Mouse (Mus musculus): ENCODE data around the gene Tpst1. TPM values are rescaled to one million over a fixed set of nuclear protein-coding genes. Genes with fewer than 3 reads are reported as not detected.
A peak's percentile ranks its signal among the peaks of the same experiment; 100 is the strongest.

Tpst1 gene
- polyA plus RNA-seq, 1 experiment from 2014 or later: 48.1 TPM

- ATAC-seq (ENCODE audit: low read depth): no peak
- 81% methylated on average over 2 of the region's 2 CpGs for WGBS
- Histone ChIP-seq H3K9me3 (ENCODE audit: control insufficient read depth, low read length) (no peaks in the 10 kb centered on the region), H3K4me3 (ENCODE audit: low read depth, low read length) (no peak overlapping the region), H3K27ac (ENCODE audit: low read depth, low read length) (no peak overlapping the region), H3K4me1 (ENCODE audit: control insufficient read depth, insufficient read depth, low read length) (no peaks in the 10 kb centered on the region), H3K4me2 (ENCODE audit: low read depth, low read length) (no peak overlapping the region), H3K27me3 (ENCODE audit: control insufficient read depth, insufficient read depth, low read length) (no peaks in the 10 kb centered on the region), H3K9ac (replicated peaks; ENCODE audit: low read depth, low read length) (no peak overlapping the region), H3K36me3 (ENCODE audit: control insufficient read depth, insufficient read depth, low read length) (no peaks in the 10 kb centered on the region)
Measured at GRCm38 (mm10) chr5:130063760-130064159, 9.4 kb upstream of the Tpst1 start.

- H3K9ac ChIP-seq (replicated peaks; ENCODE audit: low read depth, low read length): no peak overlapping the region
- WGBS: 88% methylated on average over 1 of the region's 1 CpGs
- no peak overlapping the region for H3K27ac ChIP-seq (ENCODE audit: low read depth, low read length)
- no peaks in the 10 kb centered on the region for H3K4me1 ChIP-seq (ENCODE audit: control insufficient read depth, insufficient read depth, low read length)
- H3K9me3 ChIP-seq (ENCODE audit: control insufficient read depth, low read length): no peaks in the 10 kb centered on the region
- no peak overlapping the region for H3K4me2 ChIP-seq (ENCODE audit: low read depth, low read length)
- no peaks in the 10 kb centered on the region for H3K36me3 ChIP-seq (ENCODE audit: control insufficient read depth, insufficient read depth, low read length)
- no peak for ATAC-seq (ENCODE audit: low read depth)
- no peaks in the 10 kb centered on the region for H3K27me3 ChIP-seq (ENCODE audit: control insufficient read depth, insufficient read depth, low read length)
- H3K4me3 ChIP-seq (ENCODE audit: low read depth, low read length): no peak overlapping the region
Measured at GRCm38 (mm10) chr5:130065579-130065978, 7.5 kb upstream of the Tpst1 start.

- Histone ChIP-seq H3K9ac (replicated peaks; ENCODE audit: low read depth, low read length) (no peak overlapping the region), H3K36me3 (ENCODE audit: control insufficient read depth, insufficient read depth, low read length) (no peaks in the 10 kb centered on the region), H3K4me2 (ENCODE audit: low read depth, low read length) (no peak overlapping the region), H3K27me3 (ENCODE audit: control insufficient read depth, insufficient read depth, low read length) (no peaks in the 10 kb centered on the region), H3K27ac (ENCODE audit: low read depth, low read length) (no peak overlapping the region), H3K9me3 (ENCODE audit: control insufficient read depth, low read length) (no peaks in the 10 kb centered on the region), H3K4me3 (ENCODE audit: low read depth, low read length) (no peak overlapping the region), H3K4me1 (ENCODE audit: control insufficient read depth, insufficient read depth, low read length) (no peaks in the 10 kb centered on the region)
- no peak for ATAC-seq (ENCODE audit: low read depth)
- WGBS: 85% methylated on average over 3 of the region's 3 CpGs
Measured at GRCm38 (mm10) chr5:130067841-130068264, 5.3 kb upstream of the Tpst1 start.

GRCm38 (mm10) chr5:130074491-130074890, 1.4 kb downstream of the Tpst1 start:
- no peak for ATAC-seq (ENCODE audit: low read depth)
- WGBS: 75% methylated on average over 6 of the region's 6 CpGs
- Histone ChIP-seq H3K9me3 (ENCODE audit: control insufficient read depth, low read length) (no peaks in the 10 kb centered on the region), H3K27ac (ENCODE audit: low read depth, low read length) (no peak overlapping the region), H3K9ac (replicated peaks; ENCODE audit: low read depth, low read length) (no peak overlapping the region), H3K27me3 (ENCODE audit: control insufficient read depth, insufficient read depth, low read length) (no peaks in the 10 kb centered on the region), H3K36me3 (ENCODE audit: control insufficient read depth, insufficient read depth, low read length) (no peaks in the 10 kb centered on the region), H3K4me1 (ENCODE audit: control insufficient read depth, insufficient read depth, low read length) (no peaks in the 10 kb centered on the region), H3K4me2 (ENCODE audit: low read depth, low read length) (no peak overlapping the region), H3K4me3 (ENCODE audit: low read depth, low read length) (no peak overlapping the region)

- no peak overlapping the region for H3K27ac ChIP-seq (ENCODE audit: low read depth, low read length)
- H3K4me1 ChIP-seq (ENCODE audit: control insufficient read depth, insufficient read depth, low read length): no peaks in the 10 kb centered on the region
- no peaks in the 10 kb centered on the region for H3K9me3 ChIP-seq (ENCODE audit: control insufficient read depth, low read length)
- no peak for ATAC-seq (ENCODE audit: low read depth)
- no peak overlapping the region for H3K4me2 ChIP-seq (ENCODE audit: low read depth, low read length)
- 70% methylated on average over 6 of the region's 6 CpGs for WGBS
- no peaks in the 10 kb centered on the region for H3K36me3 ChIP-seq (ENCODE audit: control insufficient read depth, insufficient read depth, low read length)
- H3K9ac ChIP-seq (replicated peaks; ENCODE audit: low read depth, low read length): no peak overlapping the region
- H3K27me3 ChIP-seq (ENCODE audit: control insufficient read depth, insufficient read depth, low read length): no peaks in the 10 kb centered on the region
- no peak overlapping the region for H3K4me3 ChIP-seq (ENCODE audit: low read depth, low read length)
Measured at GRCm38 (mm10) chr5:130076396-130076795, 3.3 kb downstream of the Tpst1 start.

- Histone ChIP-seq H3K9me3 (ENCODE audit: control insufficient read depth, low read length) (no peaks in the 10 kb centered on the region), H3K27ac (ENCODE audit: low read depth, low read length) (no peak overlapping the region), H3K4me3 (ENCODE audit: low read depth, low read length) (no peak overlapping the region), H3K9ac (replicated peaks; ENCODE audit: low read depth, low read length) (no peak overlapping the region), H3K4me2 (ENCODE audit: low read depth, low read length) (no peak overlapping the region), H3K4me1 (ENCODE audit: control insufficient read depth, insufficient read depth, low read length) (no peaks in the 10 kb centered on the region), H3K36me3 (ENCODE audit: control insufficient read depth, insufficient read depth, low read length) (no peaks in the 10 kb centered on the region), H3K27me3 (ENCODE audit: control insufficient read depth, insufficient read depth, low read length) (no peaks in the 10 kb centered on the region)
- ATAC-seq (ENCODE audit: low read depth): no peak
- WGBS: 85% methylated on average over 9 of the region's 9 CpGs
Measured at GRCm38 (mm10) chr5:130078096-130078833, 5.1 kb downstream of the Tpst1 start.

- Histone ChIP-seq H3K9ac (replicated peaks; ENCODE audit: low read depth, low read length) (peak overlapping the region; percentile 90), H3K4me1 (ENCODE audit: control insufficient read depth, insufficient read depth, low read length) (no peaks in the 10 kb centered on the region), H3K27me3 (ENCODE audit: control insufficient read depth, insufficient read depth, low read length) (no peaks in the 10 kb centered on the region), H3K4me3 (ENCODE audit: low read depth, low read length) (peak overlapping the region; percentile 71), H3K4me2 (ENCODE audit: low read depth, low read length) (peak overlapping the region; percentile 62), H3K36me3 (ENCODE audit: control insufficient read depth, insufficient read depth, low read length) (no peaks in the 10 kb centered on the region), H3K9me3 (ENCODE audit: control insufficient read depth, low read length) (no peaks in the 10 kb centered on the region), H3K27ac (ENCODE audit: low read depth, low read length) (peak overlapping the region; percentile 70; the same call in 1 of the 2 replicates)
- whole genome bisulfite sequencing: 41% methylated on average over 6 of the region's 6 CpGs
- ATAC-seq (ENCODE audit: low read depth): peak; percentile 29; the same call in 1 of the 2 replicates
Measured at GRCm38 (mm10) chr5:130078834-130079156, 5.7 kb downstream of the Tpst1 start.

- H3K9me3 ChIP-seq (ENCODE audit: control insufficient read depth, low read length): no peaks in the 10 kb centered on the region
- H3K9ac ChIP-seq (replicated peaks; ENCODE audit: low read depth, low read length): peak overlapping the region; percentile 90
- H3K4me1 ChIP-seq (ENCODE audit: control insufficient read depth, insufficient read depth, low read length): no peaks in the 10 kb centered on the region
- peak overlapping the region; percentile 62 for H3K4me2 ChIP-seq (ENCODE audit: low read depth, low read length)
- H3K27me3 ChIP-seq (ENCODE audit: control insufficient read depth, insufficient read depth, low read length): no peaks in the 10 kb centered on the region
- WGBS: under 1% methylated on average over 79 of the region's 86 CpGs
- ATAC-seq (ENCODE audit: low read depth): peak; percentile 98
- peak overlapping the region; percentile 70 for H3K27ac ChIP-seq (ENCODE audit: low read depth, low read length)
- H3K36me3 ChIP-seq (ENCODE audit: control insufficient read depth, insufficient read depth, low read length): no peaks in the 10 kb centered on the region
- H3K4me3 ChIP-seq (ENCODE audit: low read depth, low read length): peak overlapping the region; percentile 71
Measured at GRCm38 (mm10) chr5:130079202-130080050, 6.3 kb downstream of the Tpst1 start.

GRCm38 (mm10) chr5:130080051-130080681, 7.0 kb downstream of the Tpst1 start:
- H3K9ac ChIP-seq (replicated peaks; ENCODE audit: low read depth, low read length): peak overlapping the region; percentile 90
- no peaks in the 10 kb centered on the region for H3K9me3 ChIP-seq (ENCODE audit: control insufficient read depth, low read length)
- H3K36me3 ChIP-seq (ENCODE audit: control insufficient read depth, insufficient read depth, low read length): no peaks in the 10 kb centered on the region
- H3K4me3 ChIP-seq (ENCODE audit: low read depth, low read length): peak overlapping the region; percentile 71
- peak overlapping the region; percentile 62 for H3K4me2 ChIP-seq (ENCODE audit: low read depth, low read length)
- H3K27ac ChIP-seq (ENCODE audit: low read depth, low read length): peak overlapping the region; percentile 70; the same call in 1 of the 2 replicates
- WGBS: 78% methylated on average over 16 of the region's 16 CpGs
- H3K4me1 ChIP-seq (ENCODE audit: control insufficient read depth, insufficient read depth, low read length): no peaks in the 10 kb centered on the region
- H3K27me3 ChIP-seq (ENCODE audit: control insufficient read depth, insufficient read depth, low read length): no peaks in the 10 kb centered on the region
- ATAC-seq (ENCODE audit: low read depth): no peak
